ENCODE assay signal across 8 mouse cellular contexts in genomic region chr15:83170956-83171659, GRCm38 (mm10). TPM values are rescaled to one million over a fixed set of nuclear protein-coding genes. Genes with fewer than 3 reads are reported as not detected.
DNase-seq lines count a peak whose midpoint lies in the region; ATAC-seq lines count a peak whose summit lies in the region.

No protein-coding gene starts in this region.

- H3K4me2 ChIP-seq in midbrain, embryonic 15.5 days, result peak overlapping the region; percentile 68

- DNase-seq in adrenal gland, adult (ENCODE audit: inconsistent age in 2 of 2, low spot score in 1 of 2), result peak; percentile 58 to 81
- DNase-seq in adrenal gland, postnatal 4 days (ENCODE audit: low spot score in 2 of 2), result no peak
- DNase-seq in 416B (ENCODE audit: low read depth), result peak; percentile 49
- peak; percentile 67 for DNase-seq in kidney, postnatal 10 days
- no peak for DNase-seq in layer of hippocampus, adult 9-11 months
- no peak for DNase-seq in thymus, postnatal 14 days

- H3K36me3 ChIP-seq in midbrain, embryonic 15.5 days (replicated peaks), result no peaks in the 10 kb centered on the region

- peak; percentile 37 for ATAC-seq in erythroblast, adult 5-6 weeks (replicated peaks; ENCODE audit: low FRiP score, poor library complexity, severe bottlenecking)
- no peak for ATAC-seq in midbrain, embryonic 15.5 days (replicated peaks)

- H3K27ac ChIP-seq in midbrain, embryonic 15.5 days, result 0 out of 2 replicates have a peak overlapping the region, but pooled peaks have one; percentile 90

- peak overlapping the region; percentile 96 for H3K4me3 ChIP-seq in midbrain, embryonic 15.5 days

- no peaks in the 10 kb centered on the region for H3K9me3 ChIP-seq in midbrain, embryonic 15.5 days

- H3K9ac ChIP-seq in midbrain, embryonic 15.5 days, result no peak overlapping the region; the same call in 1 of the 2 replicates

- no peaks in the 10 kb centered on the region for H3K27me3 ChIP-seq in midbrain, embryonic 15.5 days (replicated peaks)

- peaks cover 33% of the 10 kb centered on the region for H3K4me1 ChIP-seq in midbrain, embryonic 15.5 days

- 50% methylated on average over 8 of the region's 8 CpGs for WGBS in midbrain, embryonic 15.5 days

RNA-seq across cellular contexts. Expression of gene Cyb5r3, which starts 1.3 kb away (rescaled TPM):
- total RNA-seq in adrenal gland, postnatal 4 days (2021), result 100 to 1,000 TPM; 201 to 210 TPM
- total RNA-seq in erythroblast, adult 5-6 weeks (2015; ENCODE audit: low replicate concordance), result 71.7 and 84.2 TPM in 2 replicates
- total RNA-seq in erythroblast, adult 5-6 weeks (2017; ENCODE audit: low replicate concordance), result 40.7 and 52.0 TPM in 2 replicates
- polyA plus RNA-seq in midbrain, embryonic 15.5 days (2015; fragmentation: Nextera tagmentation; extraction: Ambion mirVana), result 122 TPM in 2 replicates

RNA-seq across cellular contexts. Expression of gene Poldip3, which starts 21.9 kb away (rescaled TPM):
- 100 to 1,000 TPM; 148 to 152 TPM for total RNA-seq in adrenal gland, postnatal 4 days (2021)
- total RNA-seq in erythroblast, adult 5-6 weeks (2015; ENCODE audit: low replicate concordance), result 27.4 and 35.7 TPM in 2 replicates
- total RNA-seq in erythroblast, adult 5-6 weeks (2017; ENCODE audit: low replicate concordance), result 52.5 and 62.3 TPM in 2 replicates
- polyA plus RNA-seq in midbrain, embryonic 15.5 days (2015; fragmentation: Nextera tagmentation; extraction: Ambion mirVana), result 154 and 158 TPM in 2 replicates

RNA-seq across cellular contexts. Expression of gene Rrp7a, which starts 48.5 kb away (rescaled TPM):
- 100 to 1,000 TPM; 105 to 108 TPM for total RNA-seq in adrenal gland, postnatal 4 days (2021)
- 3.3 and 13.0 TPM in 2 replicates for total RNA-seq in erythroblast, adult 5-6 weeks (2015; ENCODE audit: low replicate concordance)
- 9.1 and 30.8 TPM in 2 replicates for total RNA-seq in erythroblast, adult 5-6 weeks (2017; ENCODE audit: low replicate concordance)
- polyA plus RNA-seq in midbrain, embryonic 15.5 days (2015; fragmentation: Nextera tagmentation; extraction: Ambion mirVana), result 83.5 and 86.8 TPM in 2 replicates

Comparison
In these comparisons a context has a peak if more than half of its experiments do, and no peak if none do; other contexts are left out.
1. DNase-seq: peak in adrenal gland, adult (2 of 2), 416B (single experiment) and kidney, postnatal 10 days (single experiment); none in adrenal gland, postnatal 4 days (0 of 2), layer of hippocampus, adult 9-11 months (single experiment) and thymus, postnatal 14 days (single experiment).